Mouse (Mus musculus) kidney, embryonic 16.5 days (tissue): Measurements from ENCODE around the gene 6030452D12Rik. TPM values are rescaled to one million over a fixed set of nuclear protein-coding genes. Genes with fewer than 3 reads are reported as not detected.

Experiments used
- ATAC-seq: fragments of 200-750 bp; cut with Nextera tagmentation; 2 replicates; pipeline ENCODE4 v1.8.0; 2017; ENCODE audit warnings: moderate TSS enrichment; ENCODE audit not compliant: low FRiP score, low TSS enrichment
- H3K27ac ChIP-seq: fragments of 300-500 bp; sonication (generic); 2 replicates; pipeline ENCODE4 v1.5.1; 2014; ENCODE audit warnings: low read length
- H3K27me3 ChIP-seq: fragments of 300-500 bp; sonication (generic); 2 replicates; pipeline ENCODE4 v1.6.1; 2014; ENCODE audit warnings: low read length, control low read depth, mixed read lengths; ENCODE audit not compliant: insufficient read depth
- H3K36me3 ChIP-seq: fragments of 300-500 bp; sonication (generic); 2 replicates; pipeline ENCODE4 v1.6.1; 2014; ENCODE audit warnings: low read length, control low read depth, mixed read lengths; ENCODE audit not compliant: insufficient read depth
- H3K4me1 ChIP-seq: fragments of 300-500 bp; sonication (generic); 2 replicates; pipeline ENCODE4 v1.6.1; 2014; ENCODE audit warnings: low read length, control low read depth, mixed read lengths; ENCODE audit not compliant: insufficient read depth
- H3K4me2 ChIP-seq: fragments of 300-500 bp; sonication (generic); replicated peaks from 2 replicates; pipeline ENCODE4 v1.6.1; 2014; ENCODE audit warnings: low read depth, low read length
- H3K4me3 ChIP-seq: fragments of 300-500 bp; sonication (generic); 2 replicates; pipeline ENCODE4 v1.5.1; 2014; ENCODE audit warnings: mild to moderate bottlenecking, low read length
- H3K9ac ChIP-seq: fragments of 300-500 bp; sonication (generic); replicated peaks from 2 replicates; pipeline ENCODE4 v1.6.1; 2014; ENCODE audit warnings: low read length
- H3K9me3 ChIP-seq: fragments of 300-500 bp; sonication (generic); 2 replicates; pipeline ENCODE4 v1.6.1; 2016; ENCODE audit warnings: low read length, control low read depth
- WGBS: fragments of 180-500 bp; shearing (Covaris S2); extraction: QIAGEN DNeasy Blood & Tissue Kit; methylation state at CpG from one replicate; pipeline ENCODE4 v1.1.7; 2014; 5-methylcytosine and 5-hydroxymethylcytosine counted together
- polyA plus RNA-seq: library from polyadenylated mRNA; unstranded; fragments of >200 nt; fragmentation: Nextera tagmentation; extraction: Ambion mirVana; gene quantifications from 2 replicates; pipeline ENCODE4 v1.2.1, GENCODE M21; 2015

6030452D12Rik gene
- polyA plus RNA-seq, 1 experiment from 2014 or later: not detected

DNA sequence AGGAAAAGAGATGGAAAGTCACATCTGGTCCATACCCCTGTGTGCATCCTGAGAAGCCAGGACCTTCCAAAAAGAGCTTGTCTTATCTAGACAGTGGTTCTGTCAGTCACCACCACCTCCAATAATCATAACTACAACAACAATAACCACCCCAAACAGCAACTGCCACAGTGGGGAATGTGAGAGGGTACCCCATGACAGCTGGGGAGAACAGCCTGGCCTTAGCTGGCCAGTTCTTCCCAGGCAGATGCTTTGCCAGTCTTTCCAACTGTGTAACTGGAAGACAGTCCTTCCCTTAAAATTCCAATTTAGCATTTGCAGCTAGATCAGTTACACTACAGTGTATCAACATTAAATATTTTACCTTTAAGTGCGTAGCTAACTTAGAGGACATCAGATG, 50.6 kb downstream of the 6030452D12Rik start:
- Histone ChIP-seq H3K4me2 (no peak overlapping the region), H3K36me3 (peaks cover 9% of the 10 kb centered on the region; the same call in 1 of the 2 replicates), H3K9me3 (no peaks in the 10 kb centered on the region; the same call in 1 of the 2 replicates), H3K27me3 (no peaks in the 10 kb centered on the region), H3K4me1 (no peaks in the 10 kb centered on the region), H3K9ac (no peak overlapping the region), H3K27ac (no peak overlapping the region), H3K4me3 (no peak overlapping the region)
- no peak for ATAC-seq
- WGBS: 95% methylated on average over 1 of the region's 1 CpGs

DNA sequence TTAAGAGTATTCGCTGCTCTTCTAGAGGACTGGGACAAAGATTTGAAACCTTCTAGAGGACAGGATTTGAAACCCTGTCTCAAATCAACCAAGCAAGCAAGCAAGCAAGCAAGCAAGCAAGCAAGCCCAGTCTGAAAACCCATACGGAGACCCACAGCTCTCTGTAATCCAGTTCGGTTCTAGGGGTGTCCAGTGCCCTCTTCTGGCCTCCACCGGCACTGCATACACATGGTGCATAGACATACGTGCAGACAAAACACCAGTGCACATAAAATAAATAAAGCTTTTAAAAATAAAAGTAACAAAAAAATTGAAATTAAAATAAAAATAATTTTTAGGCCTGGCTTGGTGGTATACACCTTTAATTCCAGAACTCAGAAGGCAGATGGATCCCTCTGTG, 53.7 kb downstream of the 6030452D12Rik start:
- WGBS: over 99% methylated on average over 5 of the region's 5 CpGs

DNA sequence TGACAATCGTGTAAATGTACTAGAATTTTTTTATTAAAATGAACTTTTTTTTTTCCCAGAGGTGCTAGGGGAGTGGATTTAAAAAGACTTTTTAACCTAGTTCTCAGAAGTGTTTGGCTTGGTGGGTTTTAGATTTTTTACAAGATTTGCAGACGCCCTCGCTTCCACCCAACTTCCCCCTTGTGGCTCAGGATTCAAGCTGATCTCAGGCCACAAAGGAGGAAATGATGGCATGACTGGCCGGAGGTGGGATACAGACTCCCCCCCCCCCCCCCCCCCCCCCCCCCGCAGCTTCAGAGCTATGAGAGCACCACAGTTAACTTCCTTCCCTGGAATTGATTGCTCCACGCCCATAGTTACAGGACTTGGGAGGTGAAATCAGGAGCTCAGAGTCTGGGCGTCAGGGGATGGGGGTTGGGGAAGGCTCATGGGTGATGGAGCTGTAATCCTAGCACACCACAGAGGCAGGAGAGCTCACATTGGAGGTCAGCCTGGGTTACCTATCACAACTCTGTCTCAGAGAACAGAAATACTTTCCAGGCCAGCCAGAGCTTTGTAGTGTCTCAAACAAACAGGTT, 55.8 kb downstream of the 6030452D12Rik start:
- Histone ChIP-seq H3K9ac (no peak overlapping the region), H3K27ac (no peak overlapping the region), H3K4me3 (no peak overlapping the region), H3K27me3 (no peaks in the 10 kb centered on the region), H3K36me3 (peaks cover 11% of the 10 kb centered on the region; the same call in 1 of the 2 replicates), H3K4me1 (peaks cover 2% of the 10 kb centered on the region), H3K4me2 (no peak overlapping the region), H3K9me3 (peaks cover 5% of the 10 kb centered on the region; the same call in 1 of the 2 replicates)
- 54% methylated on average over 6 of the region's 7 CpGs for WGBS
- ATAC-seq: no peak

More for the DNA sequence above, 53.7 kb downstream of the 6030452D12Rik start:
- Histone ChIP-seq H3K4me3 (no peak overlapping the region), H3K9ac (no peak overlapping the region), H3K27me3 (no peaks in the 10 kb centered on the region), H3K36me3 (peaks cover 11% of the 10 kb centered on the region; the same call in 1 of the 2 replicates), H3K4me2 (no peak overlapping the region), H3K4me1 (no peaks in the 10 kb centered on the region), H3K9me3 (peaks cover 5% of the 10 kb centered on the region; the same call in 1 of the 2 replicates), H3K27ac (no peak overlapping the region)
- no peak for ATAC-seq

Other genes starting within 250 kb of the 6030452D12Rik start
- 0.82 and 1.0 TPM in 2 replicates for gene Smpd3, start 162.5 kb upstream of the 6030452D12Rik start, polyA plus RNA-seq
- gene Zfp90, start 85.2 kb upstream of the 6030452D12Rik start, polyA plus RNA-seq: 19.3 and 19.8 TPM in 2 replicates
- gene Cdh3, start 10.4 kb downstream of the 6030452D12Rik start, polyA plus RNA-seq: 31.0 and 31.8 TPM in 2 replicates
- 11.3 and 21.2 TPM in 2 replicates for gene Gm10073, start 72.9 kb downstream of the 6030452D12Rik start, polyA plus RNA-seq
- 104 and 108 TPM in 2 replicates for gene Cdh1, start 102.8 kb downstream of the 6030452D12Rik start, polyA plus RNA-seq
- gene Tango6, start 182.5 kb downstream of the 6030452D12Rik start, polyA plus RNA-seq: 13.3 and 14.7 TPM in 2 replicates